Mouse (Mus musculus): ENCODE data around the gene Med31. TPM values are rescaled to one million over a fixed set of nuclear protein-coding genes. Genes with fewer than 3 reads are reported as not detected.

Gene Med31
- polyA plus RNA-seq, 1 experiment from 2014 or later = 37.4 TPM

DNA sequence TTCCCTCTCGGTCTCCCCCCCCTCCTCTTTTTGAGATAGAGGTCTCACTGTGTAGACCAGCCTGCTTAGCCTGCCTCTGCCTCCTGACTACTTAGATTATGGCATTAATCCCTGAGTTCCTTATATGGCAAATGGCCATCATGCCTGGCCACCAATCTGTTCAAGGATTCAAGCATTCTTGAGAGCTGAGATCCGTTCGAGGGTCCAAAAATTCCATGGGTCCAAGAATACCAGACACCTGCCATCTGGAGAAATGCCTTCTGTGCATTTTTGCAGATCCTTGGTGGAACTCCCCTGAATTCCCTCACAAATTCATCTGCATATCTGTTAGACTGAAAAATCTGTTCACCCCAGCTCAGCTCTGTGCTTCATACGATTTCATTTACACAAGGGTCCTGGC lies 8.0 kb upstream of the Med31 start:
- 77% methylated on average over 4 of the region's 4 CpGs for WGBS
- Histone ChIP-seq H3K27me3 (replicated peaks) (no peaks in the 10 kb centered on the region), H3K27ac (no peak overlapping the region), H3K9me3 (no peaks in the 10 kb centered on the region), H3K4me1 (no peaks in the 10 kb centered on the region), H3K4me3 (replicated peaks) (no peak overlapping the region), H3K36me3 (no peaks in the 10 kb centered on the region), H3K9ac (no peak overlapping the region), H3K4me2 (no peak overlapping the region)
- ATAC-seq (ENCODE audit: insufficient read depth, low FRiP score, low read depth) = no peak

DNA sequence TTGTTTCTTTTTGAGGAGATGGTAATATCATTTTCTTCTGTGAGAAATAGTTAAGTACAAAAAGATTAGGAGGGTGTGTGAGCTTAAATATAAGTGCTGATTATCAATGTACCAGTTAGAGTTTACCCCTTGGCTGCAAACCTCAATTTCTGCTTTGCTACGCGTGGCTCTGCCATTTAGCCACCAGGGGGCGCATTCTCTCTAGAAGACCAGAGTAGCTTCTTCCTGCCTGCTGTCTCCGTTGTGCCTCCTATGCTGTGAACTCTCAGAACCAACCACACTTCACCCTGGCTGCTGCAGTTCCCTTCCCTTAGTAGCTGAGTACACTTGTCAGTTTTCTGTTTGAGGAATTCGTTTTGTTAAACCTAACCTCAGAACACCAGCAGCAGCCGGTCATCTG lies 5.9 kb upstream of the Med31 start:
- H3K36me3 ChIP-seq = no peaks in the 10 kb centered on the region
- H3K9me3 ChIP-seq = no peaks in the 10 kb centered on the region
- H3K4me3 ChIP-seq (replicated peaks) = no peak overlapping the region
- H3K27me3 ChIP-seq (replicated peaks) = no peaks in the 10 kb centered on the region
- H3K4me2 ChIP-seq = no peak overlapping the region
- H3K4me1 ChIP-seq = no peaks in the 10 kb centered on the region
- no peak overlapping the region for H3K9ac ChIP-seq
- 18% methylated on average over 6 of the region's 6 CpGs for WGBS
- ATAC-seq (ENCODE audit: insufficient read depth, low FRiP score, low read depth) = no peak
- H3K27ac ChIP-seq = no peak overlapping the region

DNA sequence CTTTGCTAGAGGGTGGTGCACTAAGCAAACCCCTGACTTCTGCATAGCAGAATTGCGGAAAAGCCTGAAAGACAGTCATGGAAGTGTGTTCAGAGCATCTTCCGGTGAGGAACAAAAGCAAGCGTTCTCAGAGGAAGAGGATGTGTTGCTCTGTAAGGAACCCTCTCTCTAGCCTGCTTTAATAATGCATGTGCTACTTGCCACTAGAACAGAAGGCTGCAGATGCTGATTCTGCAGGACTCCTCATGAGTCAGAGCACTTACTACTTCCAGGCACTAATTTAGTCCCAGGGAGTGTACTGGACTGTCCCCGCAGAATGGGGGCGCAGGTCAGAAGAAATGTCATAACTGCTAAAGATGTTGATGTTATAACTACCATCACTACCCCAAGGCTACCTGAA lies 1.7 kb upstream of the Med31 start:
- Histone ChIP-seq H3K27ac (no peak overlapping the region), H3K4me2 (no peak overlapping the region), H3K9ac (no peak overlapping the region), H3K4me3 (replicated peaks) (no peak overlapping the region), H3K4me1 (0 out of 2 replicates have a peak, but pooled peaks cover 6% of the 10 kb centered on the region), H3K36me3 (no peaks in the 10 kb centered on the region), H3K9me3 (no peaks in the 10 kb centered on the region), H3K27me3 (replicated peaks) (no peaks in the 10 kb centered on the region)
- WGBS = 84% methylated on average over 5 of the region's 5 CpGs
- ATAC-seq (ENCODE audit: insufficient read depth, low FRiP score, low read depth) = no peak

GRCm38 (mm10) chr11:72214591-72215409 lies 592 bp downstream of the Med31 start:
- H3K9ac ChIP-seq = peak overlapping the region; percentile 76
- H3K27me3 ChIP-seq (replicated peaks) = no peaks in the 10 kb centered on the region
- H3K4me3 ChIP-seq (replicated peaks) = peak overlapping the region; percentile 84
- ATAC-seq (ENCODE audit: insufficient read depth, low FRiP score, low read depth) = peak; percentile 96
- H3K4me2 ChIP-seq = peak overlapping the region; percentile 99
- H3K9me3 ChIP-seq = no peaks in the 10 kb centered on the region
- 0 out of 2 replicates have a peak, but pooled peaks cover 6% of the 10 kb centered on the region for H3K4me1 ChIP-seq
- H3K27ac ChIP-seq = peak overlapping the region; percentile 72
- WGBS = under 1% methylated on average over 51 of the region's 51 CpGs
- peaks cover 14% of the 10 kb centered on the region for H3K36me3 ChIP-seq

GRCm38 (mm10) chr11:72207834-72208377 lies 7.5 kb downstream of the Med31 start:
- Histone ChIP-seq H3K4me3 (replicated peaks) (peak overlapping the region; percentile 68), H3K36me3 (peaks cover 14% of the 10 kb centered on the region), H3K27ac (peak overlapping the region; percentile 70; the same call in 1 of the 2 replicates), H3K9ac (peak overlapping the region; percentile 60), H3K4me1 (peaks cover 14% of the 10 kb centered on the region), H3K4me2 (peak overlapping the region; percentile 94), H3K9me3 (no peaks in the 10 kb centered on the region), H3K27me3 (replicated peaks) (no peaks in the 10 kb centered on the region)
- WGBS = 8% methylated on average over 17 of the region's 17 CpGs
- no peak for ATAC-seq (ENCODE audit: insufficient read depth, low FRiP score, low read depth)

- Histone ChIP-seq H3K4me2 (peak within 1 kb of the TSS; percentile 94), H3K27ac (peak within 1 kb of the TSS; percentile 70), H3K9me3 (no peaks in the 10 kb centered on the region), H3K36me3 (peaks cover 14% of the 10 kb centered on the region), H3K27me3 (replicated peaks) (no peaks in the 10 kb centered on the region), H3K4me1 (peaks cover 14% of the 10 kb centered on the region), H3K4me3 (replicated peaks) (peak within 1 kb of the TSS; percentile 68), H3K9ac (peak within 1 kb of the TSS; percentile 60)
- WGBS = under 1% methylated on average over 42 of the region's 42 CpGs
- ATAC-seq (ENCODE audit: insufficient read depth, low FRiP score, low read depth) = peak; percentile 95
Measured at GRCm38 (mm10) chr11:72207204-72207833, 8.1 kb downstream of the Med31 start, which contains the start of the genes 4933427D14Rik and Txndc17. Gene 4933427D14Rik, minus strand, starts transcription at chr11:72207459. Gene Txndc17, plus strand, starts transcription at chr11:72207547.

- Histone ChIP-seq H3K9ac (peak within 1 kb of the TSS; percentile 60), H3K27ac (peak within 1 kb of the TSS; percentile 70), H3K4me2 (peak within 1 kb of the TSS; percentile 94), H3K4me1 (peaks cover 14% of the 10 kb centered on the region), H3K4me3 (replicated peaks) (peak within 1 kb of the TSS; percentile 68), H3K27me3 (replicated peaks) (no peaks in the 10 kb centered on the region), H3K36me3 (peaks cover 11% of the 10 kb centered on the region), H3K9me3 (no peaks in the 10 kb centered on the region)
- under 1% methylated on average over 43 of the region's 43 CpGs for WGBS
- peak; percentile 28; the same call in 1 of the 2 replicates for ATAC-seq (ENCODE audit: insufficient read depth, low FRiP score, low read depth)
Measured at GRCm38 (mm10) chr11:72206341-72207203, 8.8 kb downstream of the Med31 start, which contains the start of gene Gm43951. Gene Gm43951, minus strand, starts transcription at chr11:72206840.

GRCm38 (mm10) chr11:72205256-72205655 lies 10.1 kb downstream of the Med31 start:
- no peaks in the 10 kb centered on the region for H3K9me3 ChIP-seq
- 78% methylated on average over 6 of the region's 6 CpGs for WGBS

DNA sequence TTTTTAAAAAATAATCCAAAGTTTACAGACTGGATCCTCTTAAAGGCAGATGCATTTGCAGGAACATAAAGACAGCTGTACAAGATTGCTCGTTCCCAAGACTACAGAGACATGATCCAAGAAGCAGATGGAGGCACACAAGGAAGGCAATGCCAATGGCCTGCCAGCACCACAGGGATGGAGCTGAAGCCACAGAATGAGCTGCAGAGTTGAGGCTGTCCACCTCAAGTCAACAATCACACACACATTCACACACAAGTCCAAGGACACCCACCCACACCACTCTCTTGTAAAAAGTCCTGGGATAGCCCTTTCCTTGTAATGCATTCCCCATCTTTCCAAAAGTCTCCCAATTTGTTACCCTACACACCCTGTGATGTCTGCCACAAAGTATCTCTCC lies 12.0 kb downstream of the Med31 start:
- H3K36me3 ChIP-seq = peaks cover under 1% of the 10 kb centered on the region; the same call in 1 of the 2 replicates
- no peaks in the 10 kb centered on the region for H3K9me3 ChIP-seq
- H3K27ac ChIP-seq = no peak overlapping the region
- H3K4me1 ChIP-seq = peaks cover 14% of the 10 kb centered on the region
- WGBS = 74% methylated on average over 1 of the region's 1 CpGs
- no peak overlapping the region for H3K9ac ChIP-seq
- no peak overlapping the region for H3K4me2 ChIP-seq
- ATAC-seq (ENCODE audit: insufficient read depth, low FRiP score, low read depth) = no peak
- H3K4me3 ChIP-seq (replicated peaks) = no peak overlapping the region
- H3K27me3 ChIP-seq (replicated peaks) = no peaks in the 10 kb centered on the region

More at GRCm38 (mm10) chr11:72205256-72205655, 10.1 kb downstream of the Med31 start:
- Histone ChIP-seq H3K27me3 (replicated peaks) (no peaks in the 10 kb centered on the region), H3K4me2 (0 out of 2 replicates have a peak overlapping the region, but pooled peaks have one; percentile 94), H3K36me3 (0 out of 2 replicates have a peak, but pooled peaks cover 4% of the 10 kb centered on the region), H3K9ac (no peak overlapping the region), H3K4me1 (peaks cover 14% of the 10 kb centered on the region), H3K4me3 (replicated peaks) (0 out of 2 replicates have a peak overlapping the region, but pooled peaks have one; percentile 68), H3K27ac (no peak overlapping the region)
- no peak for ATAC-seq (ENCODE audit: insufficient read depth, low FRiP score, low read depth)

- Histone ChIP-seq H3K9ac (no peak overlapping the region), H3K4me2 (no peak overlapping the region), H3K4me1 (no peaks in the 10 kb centered on the region), H3K36me3 (peaks cover 8% of the 10 kb centered on the region; the same call in 1 of the 2 replicates), H3K4me3 (replicated peaks) (no peak overlapping the region), H3K27ac (no peak overlapping the region), H3K9me3 (no peaks in the 10 kb centered on the region), H3K27me3 (replicated peaks) (no peaks in the 10 kb centered on the region)
- no peak for ATAC-seq (ENCODE audit: insufficient read depth, low FRiP score, low read depth)
- 83% methylated on average over 8 of the region's 8 CpGs for WGBS
Measured at GRCm38 (mm10) chr11:72196506-72196905, 18.9 kb downstream of the Med31 start.

GRCm38 (mm10) chr11:72194259-72194658 lies 21.1 kb downstream of the Med31 start:
- no peak overlapping the region for H3K4me3 ChIP-seq (replicated peaks)
- H3K9ac ChIP-seq = no peak overlapping the region
- no peaks in the 10 kb centered on the region for H3K27me3 ChIP-seq (replicated peaks)
- no peak overlapping the region for H3K4me2 ChIP-seq
- WGBS = 62% methylated on average over 2 of the region's 2 CpGs
- no peaks in the 10 kb centered on the region for H3K4me1 ChIP-seq
- no peaks in the 10 kb centered on the region for H3K9me3 ChIP-seq
- peaks cover 8% of the 10 kb centered on the region; the same call in 1 of the 2 replicates for H3K36me3 ChIP-seq
- no peak overlapping the region for H3K27ac ChIP-seq
- ATAC-seq (ENCODE audit: insufficient read depth, low FRiP score, low read depth) = no peak
